Mouse (Mus musculus) erythroblast, embryonic 14.5 days (primary cell): ENCODE measurements around the gene Uqcc3. TPM values are rescaled to one million over a fixed set of nuclear protein-coding genes. Genes with fewer than 3 reads are reported as not detected.
A peak's percentile ranks its signal among the peaks of the same experiment; 100 is the strongest.

ENCODE experiments used
- H3K27me3 ChIP-seq: 2 replicates; pipeline ENCODE4 v1.6.1; 2012; ENCODE audit warnings: inconsistent platforms; ENCODE audit not compliant: control insufficient read depth
- H3K36me3 ChIP-seq: 2 replicates; pipeline ENCODE4 v1.6.1; 2012; ENCODE audit warnings: mild to moderate bottlenecking, inconsistent platforms; ENCODE audit not compliant: control insufficient read depth
- H3K4me1 ChIP-seq: 2 replicates; pipeline ENCODE4 v1.6.1; 2012; ENCODE audit warnings: inconsistent platforms; ENCODE audit not compliant: control insufficient read depth
- H3K4me3 ChIP-seq: replicated peaks from 2 replicates; pipeline ENCODE3; 2012; ENCODE audit warnings: moderate library complexity, mild to moderate bottlenecking, inconsistent platforms
- H3K9me3 ChIP-seq: 2 replicates; pipeline ENCODE4 v1.6.1; 2012; ENCODE audit warnings: low read length, inconsistent platforms, mixed read lengths; ENCODE audit not compliant: control insufficient read depth
- GATA1 ChIP-seq: IDR thresholded peaks from 2 replicates; pipeline ENCODE4 v1.6.1; 2012; ENCODE audit warnings: low read length, inconsistent platforms, mixed read lengths
- TAL1 ChIP-seq: IDR thresholded peaks from 3 replicates; pipeline ENCODE4 v1.6.1; 2012; ENCODE audit warnings: low read length, inconsistent platforms, mixed read lengths
- polyA plus RNA-seq: library from polyadenylated mRNA; stranded (reverse); fragments of >175 nt; gene quantifications from 2 replicates; pipeline ENCODE4 v1.2.3, GENCODE M21; 2012

The Uqcc3 gene
- polyA plus RNA-seq, result 3.7 and 3.8 TPM in 2 replicates

DNA sequence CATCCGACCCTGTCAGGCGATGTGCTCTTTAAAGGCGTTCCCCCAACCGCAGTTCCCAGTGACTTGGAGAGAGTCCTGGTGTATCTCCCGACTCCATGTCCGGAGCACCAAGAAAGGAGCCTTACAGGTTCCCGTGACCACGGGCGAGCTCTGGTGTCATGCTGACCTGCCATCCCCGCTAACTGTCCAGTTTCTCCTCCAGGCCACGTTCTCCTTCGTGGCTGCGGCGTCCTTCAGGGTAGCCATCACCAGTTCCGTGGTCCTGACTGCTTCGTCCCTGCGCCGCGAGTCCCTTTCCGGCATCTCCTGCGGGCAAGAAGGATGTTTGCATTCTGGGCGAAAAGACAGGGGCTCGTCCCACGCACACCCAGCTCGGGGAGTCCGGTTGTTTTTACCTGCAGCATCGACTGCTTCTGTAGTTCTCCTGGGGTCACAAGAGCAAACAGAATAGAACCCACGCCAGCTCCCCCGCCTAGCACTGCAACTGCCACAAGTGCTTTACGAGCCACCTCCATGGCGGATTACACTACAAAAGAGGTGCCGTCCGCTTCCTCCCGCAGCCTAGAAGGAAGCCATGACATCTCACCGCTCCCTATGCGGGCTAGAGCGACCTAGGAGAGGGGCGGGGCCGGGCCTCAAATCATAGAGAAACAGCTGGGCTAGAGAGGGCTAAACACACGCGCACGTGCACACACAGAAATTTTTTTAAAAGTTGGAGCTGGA is at the start of gene Uqcc3:
Gene Uqcc3 (minus strand): TSS at position 613 of the 723 bp plus-strand sequence.
- TF ChIP-seq GATA1 (no peak), TAL1 (no peak; the same call in 2 of the 3 replicates)
- peak within 1 kb of the TSS; percentile 73 for H3K4me3 ChIP-seq
- no peaks in the 10 kb centered on the region for H3K27me3 ChIP-seq
- H3K9me3 ChIP-seq, result no peaks in the 10 kb centered on the region
- peaks cover 33% of the 10 kb centered on the region for H3K36me3 ChIP-seq
- peaks cover 23% of the 10 kb centered on the region for H3K4me1 ChIP-seq

DNA sequence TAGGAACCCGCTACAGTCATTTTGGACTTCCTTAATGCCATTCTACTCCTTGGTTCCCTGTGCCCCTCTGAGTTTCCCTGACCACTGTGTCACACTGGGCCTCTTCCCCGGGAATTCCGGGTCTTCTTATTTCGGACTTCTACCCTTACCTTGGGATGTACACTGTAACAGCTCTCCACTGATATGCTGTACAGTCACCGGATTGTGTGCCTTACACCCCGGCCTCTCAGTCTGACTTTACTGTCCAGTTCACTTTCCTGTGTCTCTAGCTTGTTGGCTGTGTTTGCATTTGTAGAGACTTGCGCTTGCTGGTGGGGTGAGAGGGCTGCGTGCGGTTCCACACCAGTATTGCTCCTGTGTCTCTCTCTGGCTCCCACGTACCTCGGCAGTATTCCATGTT is 49.4 kb upstream of the Uqcc3 start:
- H3K36me3 ChIP-seq, result peaks cover 70% of the 10 kb centered on the region
- no peak for TF ChIP-seq GATA1
- no peak for TF ChIP-seq TAL1
- no peaks in the 10 kb centered on the region for H3K27me3 ChIP-seq
- peaks cover 65% of the 10 kb centered on the region for H3K4me1 ChIP-seq
- H3K9me3 ChIP-seq, result no peaks in the 10 kb centered on the region
- peak overlapping the region; percentile 84 for H3K4me3 ChIP-seq

DNA sequence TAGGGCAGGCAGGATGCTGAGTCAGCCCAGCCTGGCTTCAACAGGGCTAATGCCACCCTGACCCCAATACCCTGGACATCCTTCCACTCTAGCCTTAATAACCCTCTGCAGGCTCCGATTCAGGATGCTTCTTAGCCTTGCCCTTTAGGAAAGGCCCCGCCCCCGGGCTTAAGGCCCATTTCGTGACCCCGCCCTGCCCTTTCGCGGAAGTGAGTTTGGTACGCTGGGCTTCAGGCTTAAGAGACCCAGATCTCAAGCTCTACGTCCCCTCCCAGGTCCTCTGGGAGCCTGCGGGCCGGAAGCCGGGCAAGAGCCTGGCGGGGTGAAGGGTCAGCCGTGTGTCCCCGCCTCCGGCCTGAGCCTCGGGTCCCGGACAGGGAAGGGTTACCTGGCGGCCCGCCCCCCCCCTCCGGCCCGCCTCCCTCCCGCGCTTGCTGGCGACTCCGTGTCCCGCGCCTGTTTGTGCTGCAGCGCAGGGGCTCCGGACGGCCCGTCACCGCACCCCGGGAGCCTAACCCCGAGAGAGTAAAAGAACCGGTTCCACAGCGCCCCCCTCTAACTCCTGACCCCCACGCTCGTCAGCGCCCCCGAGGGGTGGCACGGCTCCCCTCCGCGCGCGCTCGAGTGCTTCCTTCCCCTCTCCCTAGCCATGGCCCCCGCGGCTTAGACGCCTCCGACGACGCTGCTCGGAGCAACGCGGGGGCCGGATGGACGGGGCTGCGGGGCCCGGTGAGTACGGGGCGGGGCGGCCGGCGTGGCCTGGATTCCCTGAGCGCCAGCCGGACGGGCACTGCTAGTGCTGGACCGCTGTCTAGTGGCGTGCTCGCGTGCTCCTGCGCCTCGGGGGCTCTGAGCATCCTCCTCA is 48.7 kb upstream of the Uqcc3 start, which contains the start of the genes Rom1 and Eml3:
Gene Rom1 (minus strand): TSS at position 133 of the 865 bp plus-strand sequence.
Gene Eml3 (plus strand): TSS at position 329 of the 865 bp plus-strand sequence.
- H3K27me3 ChIP-seq, result no peaks in the 10 kb centered on the region
- peaks cover 68% of the 10 kb centered on the region for H3K4me1 ChIP-seq
- H3K9me3 ChIP-seq, result no peaks in the 10 kb centered on the region
- peaks cover 67% of the 10 kb centered on the region for H3K36me3 ChIP-seq
- H3K4me3 ChIP-seq, result peak within 1 kb of the TSS; percentile 84
- no peak for TF ChIP-seq GATA1
- no peak for TF ChIP-seq TAL1

DNA sequence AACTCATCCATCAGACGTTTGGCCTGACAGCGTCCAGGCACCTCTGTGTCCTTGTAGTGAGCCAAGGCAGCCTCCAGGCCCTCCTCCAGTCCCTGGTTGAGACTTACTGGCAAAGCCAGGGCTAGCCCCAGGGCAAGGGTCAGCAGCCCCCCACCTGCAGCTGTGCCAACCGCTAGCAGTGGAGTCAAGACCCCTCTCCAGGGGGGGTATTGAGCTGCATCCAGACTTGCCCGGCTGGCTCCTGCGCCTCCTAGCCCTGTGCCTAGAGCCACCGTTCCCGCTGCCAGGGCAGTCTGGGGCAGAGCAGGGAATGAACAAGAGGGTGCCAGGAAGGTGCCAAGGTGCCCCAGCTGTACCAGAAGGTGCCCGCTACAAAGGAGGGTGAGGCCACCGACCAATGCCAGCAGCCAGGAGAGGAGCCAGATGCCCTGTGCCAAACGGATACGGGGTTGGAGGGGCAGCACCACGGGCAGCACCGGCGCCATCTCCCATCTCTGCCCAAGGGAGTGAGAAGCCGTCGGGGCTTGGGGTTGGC is 48.0 kb upstream of the Uqcc3 start:
- Histone ChIP-seq H3K36me3 (peaks cover 64% of the 10 kb centered on the region), H3K4me1 (peaks cover 70% of the 10 kb centered on the region), H3K4me3 (peak overlapping the region; percentile 84), H3K27me3 (no peaks in the 10 kb centered on the region), H3K9me3 (no peaks in the 10 kb centered on the region)
- no peak for TF ChIP-seq TAL1
- no peak for TF ChIP-seq GATA1

DNA sequence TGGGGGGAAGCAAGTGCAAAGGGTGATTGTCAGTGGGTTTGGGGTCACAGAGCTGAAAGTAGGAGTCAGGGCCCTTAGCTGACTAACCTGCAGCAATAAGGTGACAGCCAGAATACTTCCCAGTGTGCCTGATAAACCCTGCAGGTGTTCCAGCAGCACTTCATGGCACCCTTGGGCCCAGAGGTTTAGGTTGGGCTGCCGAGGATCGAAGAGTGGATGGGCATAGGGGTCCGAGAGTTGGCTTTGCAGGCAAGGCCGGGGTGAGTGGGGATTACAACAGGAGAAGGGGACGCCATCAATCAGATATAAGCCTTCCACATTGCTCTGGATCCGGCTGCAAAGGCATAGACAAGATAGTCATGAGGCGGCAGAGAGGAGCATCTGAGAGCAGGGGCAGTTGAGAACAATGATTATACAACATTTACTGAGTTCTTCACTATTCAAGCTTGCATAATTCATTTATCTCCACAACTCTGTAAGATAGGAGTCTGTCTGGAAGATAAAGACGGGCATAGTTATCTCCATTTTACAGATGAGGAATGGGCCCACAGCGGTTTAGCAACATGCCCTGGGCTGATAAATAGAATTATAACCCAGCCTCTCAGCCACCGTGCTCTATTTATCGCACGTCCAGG is 47.3 kb upstream of the Uqcc3 start:
- Histone ChIP-seq H3K4me1 (peaks cover 76% of the 10 kb centered on the region), H3K27me3 (no peaks in the 10 kb centered on the region), H3K9me3 (no peaks in the 10 kb centered on the region), H3K4me3 (no peak overlapping the region), H3K36me3 (peaks cover 64% of the 10 kb centered on the region)
- TF ChIP-seq GATA1 (no peak), TAL1 (no peak)

DNA sequence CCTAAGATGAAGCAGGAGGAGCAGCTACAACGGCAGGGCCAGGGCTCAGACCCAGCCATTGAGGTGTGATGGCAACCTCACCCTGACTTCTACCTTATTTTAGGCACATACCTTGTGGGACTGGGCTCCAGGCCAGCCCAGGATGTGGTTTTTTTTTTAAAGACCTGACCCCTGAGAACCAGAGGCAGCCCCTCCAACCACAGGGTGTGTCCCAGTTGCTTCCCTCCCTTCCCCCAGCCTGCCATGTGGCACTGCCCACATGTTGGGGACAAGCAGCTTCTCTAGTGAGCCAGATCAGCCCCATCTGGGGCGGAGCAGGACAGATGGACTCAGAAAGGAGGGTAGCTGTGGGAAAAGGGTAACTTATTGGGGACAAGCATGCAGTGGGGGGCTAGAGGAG is 46.0 kb upstream of the Uqcc3 start:
- peaks cover 69% of the 10 kb centered on the region for H3K36me3 ChIP-seq

DNA sequence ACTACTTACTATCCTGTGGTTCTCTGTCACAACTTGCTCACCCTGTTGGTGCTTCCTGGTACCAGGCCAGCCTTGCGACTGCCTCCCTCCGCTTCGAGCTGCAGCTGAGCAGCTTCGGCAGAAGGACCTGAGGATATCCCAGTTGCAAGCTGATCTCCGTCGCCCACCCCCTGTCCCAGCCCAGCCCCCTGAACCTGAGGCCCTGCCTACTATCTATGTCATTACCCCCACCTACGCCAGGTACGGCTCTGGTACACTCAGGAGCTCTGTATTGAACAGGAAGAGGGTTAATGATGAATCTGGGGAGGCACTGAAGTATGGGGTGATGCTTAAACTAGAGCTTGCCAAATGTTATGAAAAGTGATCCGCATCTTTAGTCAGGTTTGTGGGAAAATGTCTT is 41.0 kb upstream of the Uqcc3 start:
- TF ChIP-seq TAL1 (no peak), GATA1 (no peak)
- Histone ChIP-seq H3K36me3 (peaks cover 50% of the 10 kb centered on the region), H3K9me3 (no peaks in the 10 kb centered on the region), H3K27me3 (no peaks in the 10 kb centered on the region), H3K4me1 (peaks cover 58% of the 10 kb centered on the region), H3K4me3 (peak overlapping the region; percentile 95)

More for the DNA sequence above, 46.0 kb upstream of the Uqcc3 start:
- peaks cover 84% of the 10 kb centered on the region for H3K4me1 ChIP-seq
- no peaks in the 10 kb centered on the region for H3K9me3 ChIP-seq
- no peak overlapping the region for H3K4me3 ChIP-seq
- no peaks in the 10 kb centered on the region for H3K27me3 ChIP-seq
- no peak for TF ChIP-seq TAL1
- no peak for TF ChIP-seq GATA1

DNA sequence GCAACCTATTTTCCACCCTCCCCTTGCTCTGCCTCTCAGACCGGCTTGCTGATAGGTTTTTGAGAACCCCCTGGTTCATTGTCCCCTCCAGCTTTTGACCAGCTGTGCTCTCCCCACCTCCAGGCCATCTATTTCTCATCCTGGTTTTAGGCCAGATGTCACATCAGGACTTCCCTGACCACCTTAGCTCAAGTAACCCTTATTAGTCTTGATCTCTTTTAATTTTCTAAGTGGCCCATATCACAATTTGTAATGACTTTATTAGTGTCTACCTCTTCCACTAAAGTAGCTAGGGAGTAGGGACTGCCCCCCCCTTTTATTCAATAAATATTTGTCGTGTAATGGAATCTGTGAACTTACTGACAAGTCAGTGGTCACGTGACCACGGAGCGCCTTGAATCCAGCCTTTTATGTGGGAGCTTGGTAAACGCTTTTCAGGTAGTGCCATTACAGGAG is 40.1 kb upstream of the Uqcc3 start:
- Histone ChIP-seq H3K9me3 (no peaks in the 10 kb centered on the region), H3K36me3 (peaks cover 50% of the 10 kb centered on the region), H3K27me3 (no peaks in the 10 kb centered on the region), H3K4me3 (peak overlapping the region; percentile 95), H3K4me1 (peaks cover 49% of the 10 kb centered on the region)
- TF ChIP-seq GATA1, result no peak
- no peak for TF ChIP-seq TAL1
